Mouse (Mus musculus): Measurements from ENCODE around the gene Vdac2. TPM values are rescaled to one million over a fixed set of nuclear protein-coding genes. Genes with fewer than 3 reads are reported as not detected.

Vdac2 gene
- total and polyA plus RNA-seq, 2 experiments from 2014 or later, result 197 to 328 TPM

DNA sequence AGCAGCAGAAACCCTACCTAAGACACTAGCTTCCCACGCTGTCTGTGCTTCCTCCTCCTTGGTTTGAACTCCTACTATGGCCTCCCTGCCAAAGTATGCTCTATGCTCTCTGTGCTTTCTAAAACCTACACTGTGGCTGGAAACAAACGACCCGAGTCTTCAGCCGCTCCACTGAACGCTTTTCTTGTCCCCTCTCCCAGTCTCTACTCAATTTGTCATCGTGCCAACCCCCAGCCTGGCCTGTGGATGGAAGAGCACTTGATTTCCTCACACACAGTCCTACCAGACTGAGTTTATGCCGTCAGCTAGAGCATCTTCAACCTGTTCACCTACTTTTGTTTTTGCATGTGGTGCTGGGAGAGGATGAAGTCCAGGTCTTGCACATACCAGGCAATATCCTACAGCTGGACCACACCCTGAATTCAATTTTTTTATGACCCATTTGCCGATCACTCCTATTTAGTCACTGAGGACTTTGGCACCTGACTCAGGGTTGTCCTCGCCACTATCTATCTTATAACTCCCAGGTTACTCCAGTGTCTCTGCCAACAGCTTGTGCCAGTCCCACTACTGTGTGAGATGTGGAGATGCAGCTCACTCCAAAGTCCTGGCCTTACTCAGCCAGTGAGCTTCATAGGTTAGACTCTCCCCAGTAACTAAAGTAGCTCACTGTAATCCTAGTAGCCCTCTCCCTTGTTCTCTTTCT is 901 bp downstream of the Vdac2 start:
- ATAC-seq, result no peak
- Histone ChIP-seq H3K27me3 (ENCODE audit: insufficient read depth, low read length) (no peaks in the 10 kb centered on the region), H3K4me3 (ENCODE audit: low read length) (no peak overlapping the region), H3K4me1 (ENCODE audit: insufficient read depth, low read length) (peaks cover 7% of the 10 kb centered on the region; the same call in 1 of the 2 replicates), H3K9ac (replicated peaks; ENCODE audit: low read length) (no peak overlapping the region), H3K27ac (no peak overlapping the region), H3K36me3 (ENCODE audit: insufficient read depth, low read length) (no peaks in the 10 kb centered on the region), H3K4me2 (ENCODE audit: low read depth, low read length) (no peak overlapping the region), H3K9me3 (ENCODE audit: low read length) (no peaks in the 10 kb centered on the region)
- TF ChIP-seq CTCF (IDR thresholded peaks at IDR 0.05; ENCODE audit: low read depth), result no peak
- 62% methylated on average over 9 of the region's 9 CpGs for WGBS
- DNase-seq (ENCODE audit: low spot score), result peak; percentile 53

DNA sequence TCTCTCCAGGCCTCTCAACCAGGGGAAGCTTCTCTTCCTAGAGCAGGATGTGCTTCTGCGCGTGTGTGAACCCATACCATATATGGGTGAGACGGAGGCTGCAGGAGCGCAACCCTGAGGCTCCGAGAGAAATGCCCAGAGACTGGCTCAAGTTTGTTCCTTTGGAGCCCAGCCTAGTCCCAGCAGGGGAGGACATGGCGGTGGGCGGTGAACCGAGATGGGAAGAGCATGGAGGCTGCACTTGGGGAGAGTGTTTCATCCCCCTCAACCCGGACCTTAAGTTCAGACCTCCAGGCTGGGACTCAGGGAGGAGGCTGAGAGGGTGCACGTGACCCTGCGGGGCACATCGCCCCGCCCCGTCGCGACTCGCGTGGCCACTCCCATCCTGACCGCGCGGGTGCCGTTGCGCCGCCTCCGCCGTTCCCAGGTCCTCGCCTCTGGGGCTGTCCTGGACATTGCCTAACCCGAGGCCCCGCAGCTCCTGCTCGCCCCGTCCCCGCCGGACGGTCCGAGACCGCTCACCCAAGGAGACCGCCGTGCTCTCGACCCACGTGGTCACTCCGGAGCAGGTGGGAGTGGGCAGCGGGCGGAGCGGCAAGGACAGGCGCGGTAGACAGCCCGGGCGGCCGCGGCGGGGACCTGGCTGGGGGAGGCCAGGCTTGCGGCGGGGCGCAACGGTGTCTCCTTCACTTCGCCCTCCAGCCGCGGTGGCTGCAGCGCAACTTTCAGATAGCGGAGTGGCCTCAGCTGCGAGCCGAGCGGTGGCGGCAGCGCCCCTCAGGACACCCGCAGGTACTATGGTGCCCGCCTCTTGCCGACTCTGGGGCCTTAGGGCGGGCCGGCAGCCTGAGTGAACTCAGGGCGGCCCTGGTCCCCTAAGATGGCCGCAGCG is 6.1 kb downstream of the Vdac2 start:
- TF ChIP-seq CTCF (IDR thresholded peaks at IDR 0.05; ENCODE audit: low read depth), result peak; percentile 18
- ATAC-seq, result peak; percentile 98
- Histone ChIP-seq H3K27ac (peak overlapping the region; percentile 92), H3K36me3 (ENCODE audit: insufficient read depth, low read length) (peaks cover 7% of the 10 kb centered on the region; the same call in 1 of the 2 replicates), H3K4me1 (ENCODE audit: insufficient read depth, low read length) (peaks cover 18% of the 10 kb centered on the region), H3K4me3 (ENCODE audit: low read length) (peak overlapping the region; percentile 92), H3K27me3 (ENCODE audit: insufficient read depth, low read length) (no peaks in the 10 kb centered on the region), H3K9ac (replicated peaks; ENCODE audit: low read length) (peak overlapping the region; percentile 72), H3K4me2 (ENCODE audit: low read depth, low read length) (peak overlapping the region; percentile 93), H3K9me3 (ENCODE audit: low read length) (no peaks in the 10 kb centered on the region)
- WGBS, result 1% methylated on average over 68 of the region's 73 CpGs
- DNase-seq (ENCODE audit: low spot score), result peak; percentile 97

- peak overlapping the region; percentile 92 for H3K27ac ChIP-seq
- peaks cover 18% of the 10 kb centered on the region for H3K4me1 ChIP-seq (ENCODE audit: insufficient read depth, low read length)
- no peaks in the 10 kb centered on the region for H3K27me3 ChIP-seq (ENCODE audit: insufficient read depth, low read length)
- no peak for ATAC-seq
- H3K4me2 ChIP-seq (ENCODE audit: low read depth, low read length), result peak overlapping the region; percentile 93
- H3K9ac ChIP-seq (replicated peaks; ENCODE audit: low read length), result peak overlapping the region; percentile 72
- no peaks in the 10 kb centered on the region for H3K9me3 ChIP-seq (ENCODE audit: low read length)
- H3K4me3 ChIP-seq (ENCODE audit: low read length), result peak overlapping the region; percentile 92
- WGBS, result 1% methylated on average over 28 of the region's 28 CpGs
- no peak for TF ChIP-seq CTCF (IDR thresholded peaks at IDR 0.05; ENCODE audit: low read depth)
- no peak for DNase-seq (ENCODE audit: low spot score)
- peaks cover 11% of the 10 kb centered on the region for H3K36me3 ChIP-seq (ENCODE audit: insufficient read depth, low read length)
Observed at GRCm38 (mm10) chr14:21831830-21832403, 6.9 kb downstream of the Vdac2 start.

DNA sequence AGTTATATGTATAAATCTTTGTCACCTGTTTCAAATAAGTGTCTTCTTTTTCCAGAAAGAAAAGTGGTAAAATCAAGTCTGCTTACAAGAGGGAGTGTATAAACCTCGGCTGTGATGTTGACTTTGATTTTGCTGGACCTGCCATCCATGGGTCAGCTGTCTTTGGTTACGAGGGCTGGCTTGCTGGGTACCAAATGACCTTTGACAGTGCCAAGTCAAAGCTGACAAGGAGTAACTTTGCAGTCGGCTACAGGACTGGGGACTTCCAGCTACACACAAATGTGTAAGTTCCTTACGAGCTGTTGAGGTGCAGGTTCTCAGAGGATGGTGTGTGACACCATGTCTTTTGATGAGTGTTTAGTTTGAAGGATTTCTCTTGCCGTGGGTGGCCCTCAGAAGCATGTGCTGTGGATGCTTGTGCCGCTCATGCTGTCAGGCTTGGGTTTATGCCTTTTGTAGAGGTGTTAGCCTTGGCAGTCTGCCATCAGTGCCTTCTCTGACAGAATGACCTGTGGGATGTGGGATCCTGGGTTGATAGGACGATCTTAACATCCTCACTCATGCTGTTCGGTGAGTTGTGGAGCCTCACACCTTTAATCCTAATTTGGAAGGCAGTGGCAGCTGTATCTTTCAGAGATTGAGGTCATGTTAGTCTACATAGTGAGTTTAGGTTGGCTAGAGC is 13.4 kb downstream of the Vdac2 start:
- Histone ChIP-seq H3K9me3 (ENCODE audit: low read length) (no peaks in the 10 kb centered on the region), H3K4me3 (ENCODE audit: low read length) (no peak overlapping the region), H3K27me3 (ENCODE audit: insufficient read depth, low read length) (no peaks in the 10 kb centered on the region), H3K9ac (replicated peaks; ENCODE audit: low read length) (no peak overlapping the region), H3K4me2 (ENCODE audit: low read depth, low read length) (no peak overlapping the region), H3K4me1 (ENCODE audit: insufficient read depth, low read length) (0 out of 2 replicates have a peak, but pooled peaks cover under 1% of the 10 kb centered on the region), H3K36me3 (ENCODE audit: insufficient read depth, low read length) (peaks cover 52% of the 10 kb centered on the region), H3K27ac (no peak overlapping the region)
- no peak for ATAC-seq
- no peak for DNase-seq (ENCODE audit: low spot score)
- TF ChIP-seq CTCF (IDR thresholded peaks at IDR 0.05; ENCODE audit: low read depth), result no peak
- WGBS, result 79% methylated on average over 8 of the region's 8 CpGs

DNA sequence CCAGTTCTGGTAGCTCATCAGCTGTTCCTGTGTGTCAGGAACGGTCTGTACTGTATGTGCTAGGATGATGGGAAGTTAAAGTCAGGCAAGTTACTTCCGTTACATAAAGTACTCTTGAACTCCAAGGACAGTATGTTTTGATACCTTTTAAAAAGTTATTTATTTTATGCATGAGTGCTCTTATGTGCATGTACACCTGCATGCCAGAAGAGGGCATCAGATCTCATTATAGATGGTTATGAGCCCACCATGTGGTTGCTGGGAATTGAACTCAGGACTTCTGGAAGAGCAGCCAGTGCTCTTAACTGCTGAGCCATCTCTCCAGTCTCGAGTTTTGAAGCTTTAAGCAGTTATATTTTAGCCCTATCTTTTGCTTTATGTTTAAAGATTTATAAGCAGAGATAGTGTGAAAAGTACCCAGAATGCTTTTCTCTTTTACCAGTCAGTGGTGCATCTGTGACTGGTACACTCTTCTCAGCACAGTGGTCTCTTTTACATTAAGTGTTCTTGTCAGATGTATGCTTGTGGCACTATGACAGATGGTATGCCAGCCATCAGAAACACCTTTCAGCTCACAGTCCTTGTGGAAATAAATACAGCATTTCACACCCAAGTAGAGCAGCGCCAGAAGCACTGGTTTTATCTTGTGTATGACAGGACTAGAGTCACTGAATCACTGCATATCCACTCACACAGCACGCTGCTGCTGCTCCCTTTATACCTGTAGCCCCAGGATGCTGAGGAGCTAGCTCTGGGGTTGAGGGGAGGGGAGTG is 17.0 kb downstream of the Vdac2 start:
- no peak for DNase-seq (ENCODE audit: low spot score)
- Histone ChIP-seq H3K4me3 (ENCODE audit: low read length) (no peak overlapping the region), H3K9me3 (ENCODE audit: low read length) (no peaks in the 10 kb centered on the region), H3K27ac (no peak overlapping the region), H3K36me3 (ENCODE audit: insufficient read depth, low read length) (peaks cover 58% of the 10 kb centered on the region), H3K4me1 (ENCODE audit: insufficient read depth, low read length) (peaks cover under 1% of the 10 kb centered on the region; the same call in 1 of the 2 replicates), H3K27me3 (ENCODE audit: insufficient read depth, low read length) (no peaks in the 10 kb centered on the region), H3K4me2 (ENCODE audit: low read depth, low read length) (no peak overlapping the region), H3K9ac (replicated peaks; ENCODE audit: low read length) (no peak overlapping the region)
- peak; percentile 31; the same call in 1 of the 2 replicates for TF ChIP-seq CTCF (IDR thresholded peaks at IDR 0.05; ENCODE audit: low read depth)
- ATAC-seq, result no peak
- WGBS, result 91% methylated on average over 5 of the region's 5 CpGs

All from hindbrain, postnatal 0 days (tissue).